Mouse (Mus musculus): ENCODE results near the gene Gm10959. TPM values are rescaled to one million over a fixed set of nuclear protein-coding genes. Genes with fewer than 3 reads are reported as not detected.

Gm10959 gene
- polyA plus RNA-seq, 1 experiment from 2014 or later, result not detected

- Histone ChIP-seq H3K9me3 (ENCODE audit: control insufficient read depth, low read length) (no peaks in the 10 kb centered on the region), H3K4me3 (ENCODE audit: low read length) (no peak overlapping the region), H3K4me2 (ENCODE audit: low read length) (no peak overlapping the region), H3K36me3 (ENCODE audit: control insufficient read depth, insufficient read depth, low read length) (no peaks in the 10 kb centered on the region), H3K27ac (ENCODE audit: low read depth, low read length) (no peak overlapping the region), H3K9ac (ENCODE audit: low read depth, low read length) (no peak overlapping the region), H3K27me3 (replicated peaks; ENCODE audit: control insufficient read depth, insufficient read depth, low read length) (no peaks in the 10 kb centered on the region), H3K4me1 (ENCODE audit: control insufficient read depth, insufficient read depth, low read depth, low read length) (no peaks in the 10 kb centered on the region)
- WGBS, result 78% methylated on average over 1 of the region's 1 CpGs
- ATAC-seq, result no peak
Observed at GRCm38 (mm10) chr3:122871596-122871995, 47.6 kb downstream of the Gm10959 start.

- Histone ChIP-seq H3K4me1 (ENCODE audit: control insufficient read depth, insufficient read depth, low read depth, low read length) (no peaks in the 10 kb centered on the region), H3K4me3 (ENCODE audit: low read length) (no peak overlapping the region), H3K27ac (ENCODE audit: low read depth, low read length) (no peak overlapping the region), H3K4me2 (ENCODE audit: low read length) (no peak overlapping the region), H3K9me3 (ENCODE audit: control insufficient read depth, low read length) (no peaks in the 10 kb centered on the region), H3K27me3 (replicated peaks; ENCODE audit: control insufficient read depth, insufficient read depth, low read length) (no peaks in the 10 kb centered on the region), H3K36me3 (ENCODE audit: control insufficient read depth, insufficient read depth, low read length) (no peaks in the 10 kb centered on the region), H3K9ac (ENCODE audit: low read depth, low read length) (no peak overlapping the region)
- no peak for ATAC-seq
- WGBS, result 96% methylated on average over 1 of the region's 1 CpGs
Observed at GRCm38 (mm10) chr3:122868270-122868669, 50.9 kb downstream of the Gm10959 start.

- H3K27me3 ChIP-seq (replicated peaks; ENCODE audit: control insufficient read depth, insufficient read depth, low read length), result no peaks in the 10 kb centered on the region
- 85% methylated on average over 4 of the region's 4 CpGs for WGBS
- ATAC-seq, result no peak
- no peak overlapping the region for H3K27ac ChIP-seq (ENCODE audit: low read depth, low read length)
- H3K4me2 ChIP-seq (ENCODE audit: low read length), result no peak overlapping the region
- no peak overlapping the region for H3K4me3 ChIP-seq (ENCODE audit: low read length)
- H3K9me3 ChIP-seq (ENCODE audit: control insufficient read depth, low read length), result no peaks in the 10 kb centered on the region
- H3K36me3 ChIP-seq (ENCODE audit: control insufficient read depth, insufficient read depth, low read length), result no peaks in the 10 kb centered on the region
- H3K9ac ChIP-seq (ENCODE audit: low read depth, low read length), result no peak overlapping the region
- H3K4me1 ChIP-seq (ENCODE audit: control insufficient read depth, insufficient read depth, low read depth, low read length), result no peaks in the 10 kb centered on the region
Observed at GRCm38 (mm10) chr3:122865092-122865491, 54.1 kb downstream of the Gm10959 start.

Other genes with a start within 250 kb of the Gm10959 start
- 1.7 and 2.2 TPM in 2 replicates for gene Pde5a, start 190.4 kb downstream of the Gm10959 start, polyA plus RNA-seq (2015; fragmentation: Nextera tagmentation; extraction: Ambion mirVana)
- not detected in 2 replicates for gene Fabp2, start 24.3 kb downstream of the Gm10959 start, polyA plus RNA-seq (2015; fragmentation: Nextera tagmentation; extraction: Ambion mirVana)
- gene 1810037I17Rik, start 4.8 kb upstream of the Gm10959 start, polyA plus RNA-seq (2015; fragmentation: Nextera tagmentation; extraction: Ambion mirVana), result 80.8 and 92.9 TPM in 2 replicates
- 10.2 and 12.2 TPM in 2 replicates for gene Usp53, start 65.2 kb upstream of the Gm10959 start, polyA plus RNA-seq (2015; fragmentation: Nextera tagmentation; extraction: Ambion mirVana)
- gene Myoz2, start 115.7 kb upstream of the Gm10959 start, polyA plus RNA-seq (2015; fragmentation: Nextera tagmentation; extraction: Ambion mirVana), result 0.13 and 2.4 TPM in 2 replicates